Mouse (Mus musculus) liver, postnatal 0 days (tissue): ENCODE measurements around the gene Efcab3.

Source experiments
- CTCF ChIP-seq: sonication (generic); IDR thresholded peaks from 2 replicates; pipeline ENCODE4 v1.5.1; 2016; ENCODE audit warnings: antibody characterized with exemption, low read depth
- EP300 ChIP-seq: IDR thresholded peaks from 2 replicates; pipeline ENCODE4 v1.6.1; 2016; ENCODE audit warnings: antibody characterized with exemption, low read depth, mild to moderate bottlenecking

DNA sequence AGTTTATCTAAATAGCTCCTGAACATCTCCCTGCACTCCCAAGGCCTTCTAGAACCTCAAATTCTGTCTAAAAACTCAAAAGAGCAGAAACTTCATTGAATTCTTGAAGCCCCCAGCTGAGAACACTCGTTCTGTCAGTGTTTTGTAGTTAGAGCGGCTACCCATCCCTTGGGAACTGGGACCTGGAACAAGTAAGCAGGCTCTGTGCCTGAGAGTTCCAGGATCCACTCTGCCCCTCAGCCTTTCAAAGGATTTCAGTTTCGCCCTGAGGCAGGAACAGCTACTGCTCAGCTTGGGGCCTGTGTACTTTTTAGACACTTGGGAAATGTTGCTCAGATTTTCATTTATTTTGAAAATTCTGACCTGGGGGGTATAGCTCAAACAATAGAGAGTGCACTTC lies 83.2 kb downstream of the Efcab3 start, which contains the start of gene Gm10842:
- no peak for TF ChIP-seq CTCF
- TF ChIP-seq EP300: no peak
